Mouse (Mus musculus) lung, adult 2 months (tissue): ENCODE data around the gene Vti1a.

Experiments used
- CTCF ChIP-seq: fragments of 200-500 bp; IDR thresholded peaks from 2 replicates; pipeline ENCODE4 v1.5.1; 2011; ENCODE audit warnings: mild to moderate bottlenecking, low read length, control low read depth; ENCODE audit not compliant: insufficient read depth
- POLR2A ChIP-seq: fragments of 200-500 bp; IDR thresholded peaks from 2 replicates; pipeline ENCODE4 v1.6.1; 2011; ENCODE audit warnings: low read depth, mild to moderate bottlenecking, control low read depth, low read length, borderline replicate concordance; ENCODE audit errors: extremely low read depth

DNA sequence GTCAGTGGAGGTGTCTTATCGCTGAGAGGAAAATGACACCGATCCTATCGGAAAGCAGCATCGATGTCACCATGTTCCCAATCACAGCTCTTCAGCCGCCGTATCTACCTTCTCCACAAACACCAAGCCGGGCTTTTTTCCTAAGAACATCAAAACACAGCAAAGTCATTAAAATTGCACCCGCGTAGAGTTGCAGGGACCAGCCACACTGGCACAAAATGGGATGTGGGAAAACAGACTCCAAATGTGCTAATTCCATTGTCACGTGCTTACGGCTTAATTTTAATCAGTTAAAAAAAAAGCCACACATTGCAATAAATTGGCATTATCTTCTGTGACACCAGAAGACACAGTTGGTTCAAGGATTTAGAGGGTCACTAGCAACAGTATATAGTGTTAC lies 95.3 kb downstream of the Vti1a start:
- no peak for TF ChIP-seq CTCF
- no peak for TF ChIP-seq POLR2A
